Mouse (Mus musculus) olfactory bulb, adult 2 months (tissue): ENCODE data around the gene Lrpap1.

Source experiments
- CTCF ChIP-seq: fragments of 200-500 bp; IDR thresholded peaks from 2 replicates; pipeline ENCODE4 v1.5.1; 2012; ENCODE audit warnings: low read depth, mild to moderate bottlenecking, low read length, moderate library complexity; ENCODE audit not compliant: insufficient read depth
- POLR2A ChIP-seq: fragments of 200-500 bp; IDR thresholded peaks from 2 replicates; pipeline ENCODE4 v1.6.1; 2012; ENCODE audit warnings: mild to moderate bottlenecking, low read depth, low read length, moderate library complexity; ENCODE audit not compliant: insufficient read depth

DNA sequence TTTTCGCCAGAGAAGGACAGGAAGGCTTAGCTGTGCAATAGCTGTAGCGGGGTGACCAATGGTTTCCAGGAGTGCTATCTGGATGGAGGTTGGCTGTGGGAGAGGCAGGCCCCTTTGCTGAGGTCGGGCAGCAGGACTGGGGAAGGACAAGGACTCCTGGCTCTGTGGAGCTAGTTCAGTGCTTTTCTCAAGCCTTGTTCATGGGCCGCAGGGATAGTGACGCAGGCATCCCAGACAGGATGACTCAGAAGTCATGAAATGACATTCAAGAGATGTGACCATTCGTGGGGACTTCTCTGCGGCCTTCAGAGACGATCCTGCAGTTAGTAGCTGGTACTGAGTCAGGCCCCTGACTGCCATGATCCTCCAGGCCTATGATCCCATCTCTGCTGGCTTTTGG is 35.3 kb downstream of the Lrpap1 start:
- TF ChIP-seq CTCF = no peak
- no peak for TF ChIP-seq POLR2A
